Mouse (Mus musculus) MEL (cell line): ENCODE results near the gene Dpysl5. TPM values are rescaled to one million over a fixed set of nuclear protein-coding genes. Genes with fewer than 3 reads are reported as not detected.
"Not testable (repeated sequence)": the region's sequence is repeated elsewhere in the genome, so short reads cannot be mapped to it uniquely, and the experiment has no call there.

Experiments
- DNase-seq: peaks from one replicate; pipeline ENCODE4 v3.0.0; 2011; ENCODE audit warnings: low read depth, low spot score
- H3K27ac ChIP-seq: 2 replicates; pipeline ENCODE4 v1.5.1; 2012; ENCODE audit warnings: low read depth, mild to moderate bottlenecking, control low read depth, low read length, moderate library complexity; ENCODE audit not compliant: control insufficient read depth
- H3K27me3 ChIP-seq, 2 experiments: fragments of 150-350 bp in 1 of 2; sonication (generic) in 1 of 2; 2 replicates each; pipeline ENCODE4 v1.6.1; 2012; ENCODE audit warnings: low read length in 2 of 2, mild to moderate bottlenecking in 2 of 2, improper control_type of control experiment in 1 of 2, moderate library complexity in 1 of 2; ENCODE audit not compliant: insufficient read depth in 2 of 2, control insufficient read depth in 1 of 2
- H3K36me3 ChIP-seq, 2 experiments: 2 replicates each; pipeline ENCODE4 v1.6.1; 2012 to 2014; ENCODE audit warnings: low read length in 2 of 2, improper control_type of control experiment in 1 of 2, inconsistent platforms in 1 of 2, mild to moderate bottlenecking in 1 of 2; ENCODE audit not compliant: insufficient read depth in 2 of 2, control insufficient read depth in 1 of 2
- H3K4me1 ChIP-seq, 2 experiments: fragments of 150-350 bp in 1 of 2; sonication (generic) in 1 of 2; 2 replicates each; pipeline ENCODE4 v1.6.1; 2012; ENCODE audit warnings: low read length in 2 of 2, improper control_type of control experiment in 1 of 2, mild to moderate bottlenecking in 1 of 2; ENCODE audit not compliant: insufficient read depth in 2 of 2, control insufficient read depth in 1 of 2
- H3K4me3 ChIP-seq, 2 experiments: fragments of 150-350 bp in 1 of 2; sonication (generic) in 1 of 2; 2 replicates each; pipeline ENCODE4 v1.5.1; 2012; ENCODE audit warnings: low read depth in 2 of 2, low read length in 2 of 2, mild to moderate bottlenecking in 2 of 2, moderate library complexity in 2 of 2, control low read depth in 1 of 2, improper control_type of control experiment in 1 of 2; ENCODE audit not compliant: control insufficient read depth in 1 of 2, insufficient read depth in 1 of 2
- H3K79me2 ChIP-seq: 2 replicates; pipeline ENCODE4 v1.6.1; 2012; ENCODE audit warnings: mild to moderate bottlenecking, low read length, moderate library complexity; ENCODE audit not compliant: control insufficient read depth, poor library complexity, insufficient read depth
- H3K9ac ChIP-seq: 2 replicates; pipeline ENCODE4 v1.6.1; 2012; ENCODE audit warnings: low read depth, mild to moderate bottlenecking, control low read depth, low read length, moderate library complexity; ENCODE audit not compliant: control insufficient read depth, poor library complexity, severe bottlenecking
- H3K9me3 ChIP-seq: fragments of 150-350 bp; sonication (generic); replicated peaks from 2 replicates; pipeline ENCODE4 v1.6.1; 2012; ENCODE audit warnings: mild to moderate bottlenecking, low read length, improper control_type of control experiment, moderate library complexity; ENCODE audit not compliant: insufficient read depth
- EP300 ChIP-seq, 2 experiments: IDR thresholded peaks; 2 replicates each; pipeline ENCODE4 v1.6.1; 2011; ENCODE audit warnings: improper control_type of control experiment in 2 of 2, low read length in 2 of 2, low read depth in 1 of 2, mild to moderate bottlenecking in 1 of 2
- GABPA ChIP-seq: IDR thresholded peaks from 2 replicates; pipeline ENCODE4 v1.6.1; 2012; ENCODE audit warnings: low read depth, mild to moderate bottlenecking, inconsistent platforms, low read length, improper control_type of control experiment, moderate library complexity
- GATA1 ChIP-seq: IDR thresholded peaks from 2 replicates; pipeline ENCODE4 v1.6.1; 2011; ENCODE audit warnings: low read depth, low read length, improper control_type of control experiment
- MAX ChIP-seq: IDR thresholded peaks from 2 replicates; pipeline ENCODE4 v1.6.1; 2011; ENCODE audit warnings: low read length, improper control_type of control experiment
- MEF2A ChIP-seq: IDR thresholded peaks from 2 replicates; pipeline ENCODE4 v1.6.1; 2014; ENCODE audit warnings: low read depth, mild to moderate bottlenecking, inconsistent platforms, low read length, improper control_type of control experiment; ENCODE audit not compliant: poor library complexity, insufficient replicate concordance, severe bottlenecking; ENCODE audit errors: extremely low read depth
- MYB ChIP-seq: IDR thresholded peaks from 2 replicates; pipeline ENCODE4 v1.6.1; 2011; ENCODE audit warnings: mild to moderate bottlenecking, low read depth, low read length, improper control_type of control experiment
- NELFE ChIP-seq: IDR thresholded peaks from 2 replicates; pipeline ENCODE4 v1.6.1; 2011; ENCODE audit warnings: low read depth, low read length, improper control_type of control experiment
- SIN3A ChIP-seq: IDR thresholded peaks from 2 replicates; pipeline ENCODE4 v1.6.1; 2012; ENCODE audit warnings: low read length, improper control_type of control experiment, inconsistent platforms
- SMC3 ChIP-seq: IDR thresholded peaks from 2 replicates; pipeline ENCODE4 v1.6.1; 2011; ENCODE audit warnings: low read depth, low read length, improper control_type of control experiment
- TAL1 ChIP-seq: IDR thresholded peaks from 2 replicates; pipeline ENCODE4 v1.6.1; 2012; ENCODE audit warnings: mild to moderate bottlenecking, inconsistent platforms, low read length, moderate library complexity, mixed read lengths
- TBP ChIP-seq: IDR thresholded peaks from 2 replicates; pipeline ENCODE4 v1.8.0; 2011; ENCODE audit warnings: low read depth, low read length, improper control_type of control experiment
- TCF12 ChIP-seq: IDR thresholded peaks from 2 replicates; pipeline ENCODE4 v1.6.1; 2014; ENCODE audit warnings: low read depth, mild to moderate bottlenecking, inconsistent platforms, low read length, improper control_type of control experiment, moderate library complexity
- USF2 ChIP-seq, 2 experiments: IDR thresholded peaks; 2 replicates each; pipeline ENCODE4 v1.6.1; 2011 to 2012; ENCODE audit warnings: improper control_type of control experiment in 2 of 2, low read length in 2 of 2, borderline replicate concordance in 1 of 2, inconsistent platforms in 1 of 2, low read depth in 1 of 2, mild to moderate bottlenecking in 1 of 2; ENCODE audit not compliant: insufficient read depth in 1 of 2
- ZMIZ1 ChIP-seq: IDR thresholded peaks from 2 replicates; pipeline ENCODE4 v1.6.1; 2012; ENCODE audit warnings: low read depth, mild to moderate bottlenecking, inconsistent platforms, low read length, improper control_type of control experiment, moderate library complexity
- polyA plus RNA-seq, 2 experiments: library from polyadenylated mRNA; stranded (reverse) in 1 of 2; unstranded in 1 of 2; fragments of >175 nt in 1 of 2; fragments of >200 nt in 1 of 2; gene quantifications; 2 replicates each; pipeline versions ENCODE4 v1.2.1 to v1.2.4; 2012; ENCODE audit warnings: low replicate concordance in 2 of 2, low read depth in 1 of 2; ENCODE audit not compliant: insufficient read length in 2 of 2, insufficient read depth in 1 of 2, missing spikeins in 1 of 2
- total RNA-seq: library from RNA; depleted of rRNA; stranded (reverse); fragments of 300-350 nt; gene quantifications from 2 replicates; pipeline ENCODE4 v1.2.3, GENCODE M21; 2012

The Dpysl5 gene
- total and polyA plus RNA-seq, 3 experiments: not detected

GRCm38 (mm10) chr5:30700361-30701000 lies 10.9 kb upstream of the Dpysl5 start:
- H3K4me3 ChIP-seq: no peak overlapping the region
- H3K27ac ChIP-seq: no peak overlapping the region
- H3K9me3 ChIP-seq: no peaks in the 10 kb centered on the region
- peaks cover 0 to 2% of the 10 kb centered on the region in 2 experiments; a peak in 2 of 4 replicates for H3K36me3 ChIP-seq
- TF ChIP-seq MAX (no peak), TAL1 (peak; percentile 64), MYB (no peak), GATA1 (peak; percentile 66), SMC3 (no peak), EP300 (IDR thresholded peaks at IDR 0.05; ENCODE audit: low read depth in 1 of 2, low read length in 2 of 2) (peak in 1 of 2 experiments; percentile 49; a peak in 1 of 4 replicates), USF2 (IDR thresholded peaks at IDR 0.05; ENCODE audit: borderline replicate concordance in 1 of 2, insufficient read depth in 1 of 2, low read depth in 1 of 2, low read length in 2 of 2) (no peak), GABPA (no peak), TCF12 (peak; percentile 78), SIN3A (peak; percentile 55), NELFE (0 out of 2 replicates have a peak, but pooled peaks have one; percentile 1), MEF2A (no peak)
- TF ChIP-seq, all 39 proteins: peak for 6
- Histone ChIP-seq H3K9ac (no peak overlapping the region), H3K27me3 (peaks cover 13 to 24% of the 10 kb centered on the region in 2 experiments), H3K4me1 (peaks cover 10 to 15% of the 10 kb centered on the region in 2 experiments), H3K79me2 (no peaks in the 10 kb centered on the region)
- peak; percentile 86 for DNase-seq

- H3K79me2 ChIP-seq, H3K36me3 ChIP-seq, H3K27ac ChIP-seq, H3K9me3 ChIP-seq, H3K9ac ChIP-seq: not testable (repeated sequence)
- Histone ChIP-seq H3K27me3 (peaks cover 14 to 27% of the 10 kb centered on the region in 2 experiments), H3K4me1 (peaks cover 10 to 15% of the 10 kb centered on the region in 2 experiments), H3K4me3 (peak overlapping the region in 1 of 2 experiments; percentile 54; a peak in 1 of 4 replicates)
- TF ChIP-seq TBP (peak; percentile 87), NELFE (0 out of 2 replicates have a peak, but pooled peaks have one; percentile 21), ZMIZ1 (peak; percentile 77), GATA1 (peak; percentile 65)
- DNase-seq: peak; percentile 73
Observed at GRCm38 (mm10) chr5:30701373-30701772, 10.0 kb upstream of the Dpysl5 start.
